ENCODE assay signal across 11 mouse cellular contexts in genomic region chr5:106381919-106382318, GRCm38 (mm10).
DNase-seq lines count a peak whose midpoint lies in the region; ATAC-seq and TF ChIP-seq lines count a peak whose summit lies in the region.
"Had no signal": no experiment of that assay in that cellular context is flagged by ENCODE, and none has a peak within 500 bp of the region (broad histone marks: within the 10 kb centered on the region; RNA-seq: fewer than 3 reads in every experiment).

No protein-coding gene starts in this region.

- 85% methylated on average over 3 of the region's 3 CpGs for WGBS in heart, postnatal 0 days
- WGBS in midbrain, embryonic 11.5 days = 91% methylated on average over 3 of the region's 3 CpGs
- 92% methylated on average over 3 of the region's 3 CpGs for WGBS in midbrain, embryonic 16.5 days

- H3K36me3 ChIP-seq in heart, postnatal 0 days (replicated peaks; ENCODE audit: control insufficient read depth, insufficient read depth, low read length) = no peaks in the 10 kb centered on the region
- H3K36me3 ChIP-seq in midbrain, embryonic 11.5 days (ENCODE audit: control insufficient read depth, insufficient read depth, low read length) = no peaks in the 10 kb centered on the region
- H3K36me3 ChIP-seq in midbrain, embryonic 16.5 days (ENCODE audit: control insufficient read depth, insufficient read depth, low read length) = no peaks in the 10 kb centered on the region
- H3K36me3 ChIP-seq: hindbrain, embryonic 13.5 days had no signal

- peak; percentile 9; the same call in 1 of the 2 replicates for TF ChIP-seq CTCF in heart, postnatal 0 days (IDR thresholded peaks at IDR 0.05; ENCODE audit: low read depth)

- H3K4me3 ChIP-seq in heart, postnatal 0 days (ENCODE audit: low read depth, low read length) = no peak overlapping the region
- H3K4me3 ChIP-seq in midbrain, embryonic 11.5 days (ENCODE audit: low read depth, low read length) = no peak overlapping the region
- H3K4me3 ChIP-seq in midbrain, embryonic 16.5 days (ENCODE audit: low read depth, low read length) = no peak overlapping the region
- H3K4me3 ChIP-seq: hindbrain, embryonic 13.5 days had no signal

- no peak for ATAC-seq in heart, postnatal 0 days (ENCODE audit: insufficient read depth, low read depth)
- ATAC-seq in midbrain, embryonic 11.5 days (ENCODE audit: low FRiP score) = no peak
- ATAC-seq in midbrain, embryonic 16.5 days = no peak

- no peak overlapping the region for H3K4me2 ChIP-seq in heart, postnatal 0 days (ENCODE audit: low read depth, low read length)
- no peak overlapping the region for H3K4me2 ChIP-seq in midbrain, embryonic 11.5 days
- H3K4me2 ChIP-seq in midbrain, embryonic 16.5 days (ENCODE audit: low read length) = no peak overlapping the region
- H3K4me2 ChIP-seq: hindbrain, embryonic 13.5 days had no signal

- H3K27ac ChIP-seq in heart, postnatal 0 days (ENCODE audit: low read depth) = no peak overlapping the region
- H3K27ac ChIP-seq in midbrain, embryonic 11.5 days (ENCODE audit: low read depth, low read length) = no peak overlapping the region
- H3K27ac ChIP-seq in midbrain, embryonic 16.5 days (ENCODE audit: low read length) = no peak overlapping the region
- H3K27ac ChIP-seq: hindbrain, embryonic 13.5 days had no signal

- no peak for DNase-seq in heart, postnatal 0 days (ENCODE audit: low spot score)
- DNase-seq in heart, adult 9 months (ENCODE audit: low spot score in 2 of 2) = no peak
- peak; percentile 82 for DNase-seq in midbrain, embryonic 11.5 days (ENCODE audit: low spot score, missing footprints)
- DNase-seq in adrenal gland, postnatal 25 days = peak; percentile 30
- DNase-seq in naive thymus-derived CD4-positive, alpha-beta T cell, adult 2 months (ENCODE audit: low read depth) = peak; percentile 1
- no peak for DNase-seq in Muller cell, postnatal 12 days (ENCODE audit: inconsistent ontology term)
- DNase-seq in right cerebral cortex, postnatal 14 days = no peak
- DNase-seq: heart, adult 18-20 months; lung, postnatal 36 days had no signal

- no peaks in the 10 kb centered on the region for H3K9me3 ChIP-seq in heart, postnatal 0 days (replicated peaks; ENCODE audit: control insufficient read depth, low read length)
- H3K9me3 ChIP-seq in midbrain, embryonic 11.5 days (ENCODE audit: control insufficient read depth, low read length) = no peaks in the 10 kb centered on the region
- H3K9me3 ChIP-seq in midbrain, embryonic 16.5 days (replicated peaks; ENCODE audit: control insufficient read depth, low read length, poor library complexity, severe bottlenecking) = no peaks in the 10 kb centered on the region
- H3K9me3 ChIP-seq: hindbrain, embryonic 13.5 days had no signal

- TF ChIP-seq EP300 in heart, postnatal 0 days (IDR thresholded peaks at IDR 0.05; ENCODE audit: low read depth) = no peak

- no peaks in the 10 kb centered on the region for H3K4me1 ChIP-seq in heart, postnatal 0 days (ENCODE audit: control insufficient read depth, insufficient read depth)
- peaks cover 23% of the 10 kb centered on the region for H3K4me1 ChIP-seq in midbrain, embryonic 11.5 days (ENCODE audit: control insufficient read depth, insufficient read depth, low read length)
- peaks cover 9% of the 10 kb centered on the region for H3K4me1 ChIP-seq in midbrain, embryonic 16.5 days (ENCODE audit: control insufficient read depth, insufficient read depth, low read length)

- no peak overlapping the region for H3K9ac ChIP-seq in heart, postnatal 0 days (replicated peaks; ENCODE audit: low read depth, low read length)
- H3K9ac ChIP-seq in midbrain, embryonic 11.5 days (ENCODE audit: low read length) = no peak overlapping the region
- H3K9ac ChIP-seq in midbrain, embryonic 16.5 days (ENCODE audit: low read depth, low read length) = no peak overlapping the region
- H3K9ac ChIP-seq: hindbrain, embryonic 13.5 days had no signal

- no peaks in the 10 kb centered on the region for H3K27me3 ChIP-seq in heart, postnatal 0 days (ENCODE audit: control insufficient read depth, insufficient read depth, low read length)
- H3K27me3 ChIP-seq in midbrain, embryonic 11.5 days (ENCODE audit: control insufficient read depth, insufficient read depth, low read length) = 0 out of 2 replicates have a peak, but pooled peaks cover 6% of the 10 kb centered on the region
- H3K27me3 ChIP-seq in midbrain, embryonic 16.5 days (ENCODE audit: control insufficient read depth, insufficient read depth, low read depth, low read length) = peaks cover 9% of the 10 kb centered on the region

Comparison
In these comparisons a context has a peak if more than half of its experiments do, and no peak if none do; other contexts are left out.
1. DNase-seq: peak in midbrain, embryonic 11.5 days (single experiment), adrenal gland, postnatal 25 days (single experiment) and naive thymus-derived CD4-positive, alpha-beta T cell, adult 2 months (single experiment); none in heart, postnatal 0 days (single experiment), heart, adult 9 months (0 of 2), Muller cell, postnatal 12 days (single experiment) and right cerebral cortex, postnatal 14 days (single experiment).